Mouse (Mus musculus) neural tube, embryonic 15.5 days (tissue): Measurements from ENCODE around the gene Zbtb11. TPM values are rescaled to one million over a fixed set of nuclear protein-coding genes. Genes with fewer than 3 reads are reported as not detected.
A peak's percentile ranks its signal among the peaks of the same experiment; 100 is the strongest.
"Not testable (repeated sequence)": the region's sequence is repeated elsewhere in the genome, so short reads cannot be mapped to it uniquely, and the experiment has no call there.

Experiments used
- ATAC-seq: fragments of 200-750 bp; cut with Nextera tagmentation; 2 replicates; pipeline ENCODE4 v1.8.0; 2017; ENCODE audit warnings: mild to moderate bottlenecking, moderate TSS enrichment, moderate library complexity; ENCODE audit not compliant: low FRiP score
- H3K27ac ChIP-seq: fragments of 300-500 bp; sonication (generic); replicated peaks from 2 replicates; pipeline ENCODE4 v1.5.1; 2015; ENCODE audit warnings: mild to moderate bottlenecking, inconsistent platforms
- H3K27me3 ChIP-seq: fragments of 300-500 bp; sonication (generic); replicated peaks from 2 replicates; pipeline ENCODE4 v1.6.1; 2015; ENCODE audit warnings: inconsistent platforms
- H3K36me3 ChIP-seq: fragments of 300-500 bp; sonication (generic); 2 replicates; pipeline ENCODE4 v1.6.1; 2015; ENCODE audit warnings: inconsistent platforms
- H3K4me1 ChIP-seq: fragments of 300-500 bp; sonication (generic); 2 replicates; pipeline ENCODE4 v1.6.1; 2015; ENCODE audit warnings: inconsistent platforms
- H3K4me2 ChIP-seq: fragments of 300-500 bp; sonication (generic); 2 replicates; pipeline ENCODE4 v1.6.1; 2015; ENCODE audit warnings: inconsistent platforms, mild to moderate bottlenecking, moderate library complexity
- H3K4me3 ChIP-seq: fragments of 300-500 bp; sonication (generic); replicated peaks from 2 replicates; pipeline ENCODE4 v1.5.1; 2015; ENCODE audit warnings: mild to moderate bottlenecking, inconsistent platforms
- H3K9ac ChIP-seq: fragments of 300-500 bp; sonication (generic); replicated peaks from 2 replicates; pipeline ENCODE4 v1.6.1; 2015; ENCODE audit warnings: mild to moderate bottlenecking, inconsistent platforms
- H3K9me3 ChIP-seq: fragments of 300-500 bp; sonication (generic); replicated peaks from 2 replicates; pipeline ENCODE4 v1.6.1; 2016; ENCODE audit warnings: inconsistent platforms
- WGBS: fragments of 180-500 bp; shearing (Covaris S2); methylation state at CpG from one replicate; pipeline ENCODE4 v1.1.7; 2015; ENCODE audit warnings: mixed read lengths; 5-methylcytosine and 5-hydroxymethylcytosine counted together
- polyA plus RNA-seq: library from polyadenylated mRNA; unstranded; fragments of >200 nt; fragmentation: Nextera tagmentation; extraction: Ambion mirVana; gene quantifications from 2 replicates; pipeline ENCODE4 v1.2.1, GENCODE M21; 2015

The Zbtb11 gene
- polyA plus RNA-seq, 1 experiment from 2014 or later: 23.7 TPM

GRCm38 (mm10) chr16:55950946-55951678, 22.6 kb upstream of the Zbtb11 start:
- Histone ChIP-seq H3K9me3 (no peaks in the 10 kb centered on the region), H3K27ac (no peak overlapping the region), H3K36me3 (no peaks in the 10 kb centered on the region), H3K4me1 (no peaks in the 10 kb centered on the region), H3K9ac (no peak overlapping the region), H3K4me2 (no peak overlapping the region), H3K4me3 (no peak overlapping the region), H3K27me3 (no peaks in the 10 kb centered on the region)
- 41% methylated on average over 19 of the region's 19 CpGs for WGBS
- ATAC-seq: peak; percentile 55

GRCm38 (mm10) chr16:55951679-55952327, 21.9 kb upstream of the Zbtb11 start:
- Histone ChIP-seq H3K4me3 (no peak overlapping the region), H3K4me2 (no peak overlapping the region), H3K4me1 (no peaks in the 10 kb centered on the region), H3K36me3 (no peaks in the 10 kb centered on the region), H3K27ac (no peak overlapping the region), H3K9me3 (no peaks in the 10 kb centered on the region), H3K9ac (no peak overlapping the region), H3K27me3 (no peaks in the 10 kb centered on the region)
- WGBS: 78% methylated on average over 7 of the region's 7 CpGs
- no peak for ATAC-seq

GRCm38 (mm10) chr16:55952771-55953170, 20.9 kb upstream of the Zbtb11 start:
- ATAC-seq: no peak
- no peak overlapping the region for H3K27ac ChIP-seq
- no peak overlapping the region for H3K4me2 ChIP-seq
- no peaks in the 10 kb centered on the region for H3K27me3 ChIP-seq
- H3K4me3 ChIP-seq: no peak overlapping the region
- H3K9ac ChIP-seq: no peak overlapping the region
- no peaks in the 10 kb centered on the region for H3K36me3 ChIP-seq
- no peaks in the 10 kb centered on the region for H3K9me3 ChIP-seq
- H3K4me1 ChIP-seq: no peaks in the 10 kb centered on the region

GRCm38 (mm10) chr16:55954196-55954595, 19.5 kb upstream of the Zbtb11 start:
- not testable (repeated sequence) for H3K9ac ChIP-seq, ATAC-seq, H3K27ac ChIP-seq, H3K4me3 ChIP-seq, H3K4me1 ChIP-seq, H3K9me3 ChIP-seq, H3K27me3 ChIP-seq, H3K36me3 ChIP-seq, H3K4me2 ChIP-seq
- 94% methylated on average over 9 of the region's 9 CpGs for WGBS

GRCm38 (mm10) chr16:55963068-55963467, 10.6 kb upstream of the Zbtb11 start:
- not testable (repeated sequence) for H3K27ac ChIP-seq, H3K9ac ChIP-seq, H3K4me3 ChIP-seq, H3K36me3 ChIP-seq, H3K27me3 ChIP-seq, H3K9me3 ChIP-seq, ATAC-seq, H3K4me2 ChIP-seq
- WGBS: 93% methylated on average over 6 of the region's 11 CpGs
- H3K4me1 ChIP-seq: peaks cover 11% of the 10 kb centered on the region

GRCm38 (mm10) chr16:55964126-55964949, 9.3 kb upstream of the Zbtb11 start:
- ATAC-seq: no peak
- 72% methylated on average over 4 of the region's 4 CpGs for WGBS
- no peak overlapping the region for H3K4me2 ChIP-seq
- no peaks in the 10 kb centered on the region for H3K9me3 ChIP-seq
- peaks cover 9% of the 10 kb centered on the region for H3K36me3 ChIP-seq
- no peak overlapping the region for H3K9ac ChIP-seq
- no peak overlapping the region for H3K4me3 ChIP-seq
- H3K4me1 ChIP-seq: peaks cover 17% of the 10 kb centered on the region
- H3K27me3 ChIP-seq: no peaks in the 10 kb centered on the region
- H3K27ac ChIP-seq: no peak overlapping the region

- peak within 1 kb of the TSS; percentile 64 for H3K9ac ChIP-seq
- peak within 1 kb of the TSS; percentile 53 for H3K4me3 ChIP-seq
- ATAC-seq: peak; percentile 96
- H3K9me3 ChIP-seq: no peaks in the 10 kb centered on the region
- WGBS: under 1% methylated on average over 42 of the region's 42 CpGs
- peak within 1 kb of the TSS; percentile 82 for H3K4me2 ChIP-seq
- H3K27ac ChIP-seq: peak within 1 kb of the TSS; percentile 85
- H3K27me3 ChIP-seq: no peaks in the 10 kb centered on the region
- H3K36me3 ChIP-seq: peaks cover 29% of the 10 kb centered on the region
- peaks cover 32% of the 10 kb centered on the region for H3K4me1 ChIP-seq
Measured at GRCm38 (mm10) chr16:55966212-55966871, 7.3 kb upstream of the Zbtb11 start, which contains the start of gene Rpl24. TSS of gene Rpl24 (plus strand) at chr16:55966275.

GRCm38 (mm10) chr16:55967221-55967620, 6.5 kb upstream of the Zbtb11 start:
- no peak for ATAC-seq
- Histone ChIP-seq H3K27ac (no peak overlapping the region), H3K4me1 (peaks cover 32% of the 10 kb centered on the region), H3K4me2 (peak overlapping the region; percentile 82), H3K9me3 (no peaks in the 10 kb centered on the region), H3K36me3 (peaks cover 38% of the 10 kb centered on the region), H3K27me3 (no peaks in the 10 kb centered on the region), H3K4me3 (peak overlapping the region; percentile 53), H3K9ac (peak overlapping the region; percentile 64)
- 41% methylated on average over 1 of the region's 1 CpGs for WGBS

GRCm38 (mm10) chr16:55969147-55969546, 4.5 kb upstream of the Zbtb11 start:
- Histone ChIP-seq H3K9ac (no peak overlapping the region), H3K4me3 (no peak overlapping the region), H3K27ac (no peak overlapping the region), H3K36me3 (peaks cover 39% of the 10 kb centered on the region), H3K4me1 (peaks cover 40% of the 10 kb centered on the region), H3K27me3 (no peaks in the 10 kb centered on the region), H3K9me3 (no peaks in the 10 kb centered on the region), H3K4me2 (no peak overlapping the region)
- ATAC-seq: no peak
- 74% methylated on average over 3 of the region's 3 CpGs for WGBS

GRCm38 (mm10) chr16:55970416-55970815, 3.3 kb upstream of the Zbtb11 start:
- Histone ChIP-seq H3K9ac (no peak overlapping the region), H3K27ac (no peak overlapping the region), H3K4me3 (no peak overlapping the region), H3K9me3 (no peaks in the 10 kb centered on the region), H3K27me3 (no peaks in the 10 kb centered on the region), H3K4me2 (no peak overlapping the region), H3K4me1 (peaks cover 44% of the 10 kb centered on the region), H3K36me3 (peaks cover 39% of the 10 kb centered on the region)
- 93% methylated on average over 5 of the region's 5 CpGs for WGBS
- ATAC-seq: no peak
